Mouse (Mus musculus) forebrain, embryonic 11.5 days (tissue): Measurements from ENCODE around the gene Krt19. TPM values are rescaled to one million over a fixed set of nuclear protein-coding genes. Genes with fewer than 3 reads are reported as not detected.

Experiments used
- ATAC-seq: fragments of 200-750 bp; cut with Nextera tagmentation; replicated peaks from 2 replicates; pipeline ENCODE4 v1.8.0; 2017; ENCODE audit warnings: moderate TSS enrichment; ENCODE audit not compliant: low FRiP score
- DNase-seq: peaks from one replicate; pipeline ENCODE4 v3.0.0-alpha.2; 2017; ENCODE audit warnings: low spot score
- H3K27ac ChIP-seq: fragments of 300-500 bp; sonication (generic); 2 replicates; pipeline ENCODE4 v1.5.1; 2014; ENCODE audit warnings: low read depth, low read length
- H3K27me3 ChIP-seq: fragments of 300-500 bp; sonication (generic); 2 replicates; pipeline ENCODE4 v1.6.1; 2014; ENCODE audit warnings: mild to moderate bottlenecking, low read length, mixed read lengths; ENCODE audit not compliant: control insufficient read depth, insufficient read depth
- H3K36me3 ChIP-seq: fragments of 300-500 bp; sonication (generic); 2 replicates; pipeline ENCODE4 v1.6.1; 2014; ENCODE audit warnings: mild to moderate bottlenecking, low read length, moderate library complexity, mixed read lengths; ENCODE audit not compliant: control insufficient read depth, insufficient read depth
- H3K4me1 ChIP-seq: fragments of 300-500 bp; sonication (generic); replicated peaks from 2 replicates; pipeline ENCODE4 v1.6.1; 2014; ENCODE audit warnings: low read length, mixed read lengths; ENCODE audit not compliant: control insufficient read depth, insufficient read depth
- H3K4me2 ChIP-seq: fragments of 300-500 bp; sonication (generic); 2 replicates; pipeline ENCODE4 v1.6.1; 2014; ENCODE audit warnings: low read depth, mild to moderate bottlenecking, low read length, moderate library complexity, mixed read lengths; ENCODE audit not compliant: severe bottlenecking
- H3K4me3 ChIP-seq: fragments of 300-500 bp; sonication (generic); 2 replicates; pipeline ENCODE4 v1.5.1; 2014; ENCODE audit warnings: low read depth, low read length
- H3K9ac ChIP-seq: fragments of 300-500 bp; sonication (generic); 2 replicates; pipeline ENCODE4 v1.6.1; 2014; ENCODE audit warnings: low read length
- H3K9me3 ChIP-seq: fragments of 300-500 bp; sonication (generic); 2 replicates; pipeline ENCODE4 v1.6.1; 2016; ENCODE audit warnings: low read length, mixed read lengths; ENCODE audit not compliant: control insufficient read depth
- WGBS: fragments of 180-500 bp; shearing (Covaris S2); extraction: QIAGEN DNeasy Blood & Tissue Kit; methylation state at CpG from one replicate; pipeline ENCODE4 v1.1.7; 2014; 5-methylcytosine and 5-hydroxymethylcytosine counted together
- polyA plus RNA-seq: library from polyadenylated mRNA; unstranded; fragments of >200 nt; fragmentation: Nextera tagmentation; extraction: Ambion mirVana; gene quantifications from 2 replicates; pipeline ENCODE4 v1.2.1, GENCODE M21; 2014

Gene Krt19
- polyA plus RNA-seq, 1 experiment from 2014 or later, result 3.0 TPM

DNA sequence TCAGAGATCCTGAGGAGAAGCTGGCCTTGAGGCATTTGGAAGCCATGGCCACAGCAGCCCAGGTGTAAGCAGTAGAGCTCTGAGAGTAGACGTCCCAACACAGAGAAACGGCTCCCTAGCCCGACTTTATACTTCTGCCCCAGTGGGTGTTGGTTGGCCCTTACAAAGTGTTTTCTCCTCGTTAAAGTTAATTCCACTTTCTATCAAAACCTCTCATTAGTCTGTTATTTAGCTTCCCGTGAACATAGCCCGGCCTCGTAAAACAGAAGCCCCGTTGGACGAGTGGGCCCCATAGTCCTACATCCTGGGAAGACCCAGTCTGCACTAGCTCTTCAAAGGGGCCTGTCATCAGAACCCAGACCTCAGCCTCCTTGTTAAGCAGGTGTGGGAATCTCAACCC is 52.3 kb downstream of the Krt19 start, which contains the start of gene Krt35:
Krt35 (minus strand) TSS at position 101 of the 400 bp plus-strand sequence.
- Histone ChIP-seq H3K27me3 (no peaks in the 10 kb centered on the region), H3K9ac (no peak within 1 kb of the TSS), H3K4me3 (no peak within 1 kb of the TSS), H3K27ac (no peak within 1 kb of the TSS), H3K4me1 (no peaks in the 10 kb centered on the region), H3K9me3 (no peaks in the 10 kb centered on the region), H3K36me3 (no peaks in the 10 kb centered on the region), H3K4me2 (no peak within 1 kb of the TSS)
- DNase-seq (no peak), ATAC-seq (no peak)
- 67% methylated on average over 9 of the region's 9 CpGs for WGBS

Other genes with a start within 250 kb of the Krt19 start
- not detected in 2 replicates for gene Krtap31-1, start 240.7 kb downstream of the Krt19 start, polyA plus RNA-seq
- not detected in 2 replicates for gene Gm11565, start 233.9 kb downstream of the Krt19 start, polyA plus RNA-seq
- gene Krtap31-2, start 212.4 kb downstream of the Krt19 start, polyA plus RNA-seq, result not detected in 2 replicates
- gene Krtap9-5, start 200.2 kb downstream of the Krt19 start, polyA plus RNA-seq, result not detected in 2 replicates
- not detected in 2 replicates for gene Krtap29-1, start 169.6 kb downstream of the Krt19 start, polyA plus RNA-seq
- not detected in 2 replicates for gene Krtap16-1, start 162.1 kb downstream of the Krt19 start, polyA plus RNA-seq
- not detected in 2 replicates for gene Krtap17-1, start 154.7 kb downstream of the Krt19 start, polyA plus RNA-seq
- not detected in 2 replicates for gene Krt33a, start 132.5 kb downstream of the Krt19 start, polyA plus RNA-seq
- gene Krt33b, start 118.8 kb downstream of the Krt19 start, polyA plus RNA-seq, result not detected in 2 replicates
- gene Krt34, start 107.1 kb downstream of the Krt19 start, polyA plus RNA-seq, result not detected in 2 replicates
- not detected in 2 replicates for gene Krt31, start 98.1 kb downstream of the Krt19 start, polyA plus RNA-seq
- not detected in 2 replicates for gene Krt32, start 60.4 kb downstream of the Krt19 start, polyA plus RNA-seq
- not detected in 2 replicates for gene Krt35, start 52.4 kb downstream of the Krt19 start, polyA plus RNA-seq
- not detected in 2 replicates for gene Krt36, start 43.0 kb downstream of the Krt19 start, polyA plus RNA-seq
- gene Krt13, start 27.1 kb downstream of the Krt19 start, polyA plus RNA-seq, result not detected in 2 replicates
- gene Krt15, start 12.7 kb downstream of the Krt19 start, polyA plus RNA-seq, result 0.90 and 1.2 TPM in 2 replicates
- not detected in 2 replicates for gene Krt9, start 44.6 kb upstream of the Krt19 start, polyA plus RNA-seq
- gene Krt14, start 58.9 kb upstream of the Krt19 start, polyA plus RNA-seq, result 1.6 and 1.7 TPM in 2 replicates
- not detected in 2 replicates for gene Krt16, start 100.2 kb upstream of the Krt19 start, polyA plus RNA-seq
- gene Krt17, start 112.4 kb upstream of the Krt19 start, polyA plus RNA-seq, result not detected in 2 replicates
- not detected in 2 replicates for gene Krt42, start 121.2 kb upstream of the Krt19 start, polyA plus RNA-seq
- gene Eif1, start 171.2 kb upstream of the Krt19 start, polyA plus RNA-seq, result 1,675 and 1,791 TPM in 2 replicates
- gene Gast, start 185.7 kb upstream of the Krt19 start, polyA plus RNA-seq, result 0.69 and 0.79 TPM in 2 replicates
- 39.0 and 46.1 TPM in 2 replicates for gene Hap1, start 207.5 kb upstream of the Krt19 start, polyA plus RNA-seq
- gene Jup, start 249.1 kb upstream of the Krt19 start, polyA plus RNA-seq, result 33.3 and 35.5 TPM in 2 replicates